ENCODE assay signal across 8 mouse cellular contexts in the genomic region with DNA sequence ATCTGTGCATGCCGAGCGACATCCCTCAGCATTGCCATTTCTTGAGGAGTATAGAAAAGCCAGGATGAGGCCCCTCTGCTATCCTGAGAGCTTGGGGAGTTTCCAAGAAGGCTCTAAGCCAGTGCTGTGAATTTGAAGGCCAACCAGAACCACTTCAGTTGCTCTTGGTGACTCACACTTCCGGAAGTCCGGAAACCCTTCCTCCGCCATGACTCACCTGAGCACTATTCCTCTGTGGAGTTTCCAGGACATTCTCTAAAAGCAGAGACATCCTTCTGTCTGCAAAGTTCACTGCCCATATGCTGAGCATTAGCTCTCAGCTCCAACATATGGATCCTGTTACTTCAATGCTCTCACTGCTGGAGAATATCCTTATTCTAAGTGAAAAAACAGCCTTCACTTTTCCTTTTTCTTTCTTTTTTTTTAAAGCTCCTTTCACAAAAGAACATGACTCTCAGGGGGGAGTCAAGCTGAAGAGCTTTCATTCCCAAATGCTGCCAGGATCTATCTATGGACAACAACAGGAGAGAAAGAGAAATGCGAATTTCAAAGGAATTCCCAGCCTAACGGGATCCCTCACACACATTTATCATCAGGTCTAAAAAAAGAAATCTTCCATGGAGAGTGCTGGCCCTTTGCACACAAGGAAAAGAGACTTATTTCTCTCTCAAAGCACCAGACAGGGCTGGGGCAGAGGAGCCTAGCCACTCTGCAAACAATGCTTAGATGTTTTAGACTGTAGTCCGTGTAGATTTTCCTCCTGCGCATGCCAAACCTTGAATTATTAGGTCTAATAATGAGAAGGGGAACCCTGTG.
A peak's percentile ranks its signal among the peaks of the same experiment; 100 is the strongest.
DNase-seq lines count a peak whose midpoint lies in the region; ATAC-seq lines count a peak whose summit lies in the region.

No protein-coding gene starts in this region.

- 0 out of 2 replicates have a peak overlapping the region, but pooled peaks have one; percentile 1 for H3K4me2 ChIP-seq in heart, embryonic 15.5 days
- H3K4me2 ChIP-seq in stomach, embryonic 15.5 days: no peak overlapping the region

- H3K4me3 ChIP-seq in heart, embryonic 15.5 days: no peak overlapping the region
- H3K4me3 ChIP-seq in stomach, embryonic 15.5 days (replicated peaks): no peak overlapping the region

- ATAC-seq in heart, embryonic 15.5 days (replicated peaks; ENCODE audit: insufficient number of reproducible peaks, insufficient read depth, low FRiP score, low read depth): 0 out of 2 replicates have a peak, but pooled peaks have one; percentile 48
- peak; percentile 79 for ATAC-seq in stomach, embryonic 15.5 days (ENCODE audit: insufficient read depth, low FRiP score, low read depth)

- intact Hi-C loops in heart, postnatal 14 days (cut with DNase I): no loop called here

- no peak for DNase-seq in heart, postnatal 14 days
- peak; percentile 48 for DNase-seq in R1 (ENCODE audit: low read depth, low spot score)
- DNase-seq in embryo, embryonic 9.5 days (ENCODE audit: extremely low spot score): peak; percentile 6
- DNase-seq in hindlimb bud, embryonic 11.5 days (ENCODE audit: extremely low spot score, low read depth, low spot score): peak; percentile 10
- DNase-seq in ovary, postnatal 10 days (ENCODE audit: low spot score): no peak
- no peak for DNase-seq in gastrocnemius, postnatal 25 days

- no peaks in the 10 kb centered on the region for H3K9me3 ChIP-seq in heart, embryonic 15.5 days (replicated peaks)
- no peaks in the 10 kb centered on the region for H3K9me3 ChIP-seq in stomach, embryonic 15.5 days

- no peaks in the 10 kb centered on the region for H3K27me3 ChIP-seq in heart, embryonic 15.5 days
- no peaks in the 10 kb centered on the region for H3K27me3 ChIP-seq in stomach, embryonic 15.5 days (replicated peaks)

- H3K27ac ChIP-seq in heart, embryonic 15.5 days: peak overlapping the region; percentile 58
- peak overlapping the region; percentile 82 for H3K27ac ChIP-seq in stomach, embryonic 15.5 days

- H3K4me1 ChIP-seq in heart, embryonic 15.5 days (replicated peaks): peaks cover 38% of the 10 kb centered on the region
- peaks cover 9% of the 10 kb centered on the region; the same call in 1 of the 2 replicates for H3K4me1 ChIP-seq in stomach, embryonic 15.5 days

- no peak overlapping the region for H3K9ac ChIP-seq in heart, embryonic 15.5 days
- no peak overlapping the region for H3K9ac ChIP-seq in stomach, embryonic 15.5 days

- peaks cover 8% of the 10 kb centered on the region; the same call in 1 of the 2 replicates for H3K36me3 ChIP-seq in heart, embryonic 15.5 days
- 0 out of 2 replicates have a peak, but pooled peaks cover 9% of the 10 kb centered on the region for H3K36me3 ChIP-seq in stomach, embryonic 15.5 days

- 37% methylated on average over 9 of the region's 9 CpGs for WGBS in heart, embryonic 15.5 days
- 33% methylated on average over 9 of the region's 9 CpGs for WGBS in stomach, embryonic 15.5 days

Comparison
In these comparisons a context has a peak if more than half of its experiments do, and no peak if none do; other contexts are left out.
1. DNase-seq: peak in R1 (single experiment), embryo, embryonic 9.5 days (single experiment) and hindlimb bud, embryonic 11.5 days (single experiment); none in heart, postnatal 14 days (0 of 2), ovary, postnatal 10 days (single experiment) and gastrocnemius, postnatal 25 days (single experiment).